Mouse (Mus musculus): ENCODE data around the gene Nudt6. TPM values are rescaled to one million over a fixed set of nuclear protein-coding genes. Genes with fewer than 3 reads are reported as not detected.

Gene Nudt6
- total RNA-seq, 2 experiments from 2014 or later, result 28.1 to 28.2 TPM

GRCm38 (mm10) chr3:37379930-37380881 is 39.8 kb downstream of the Nudt6 start:
- Histone ChIP-seq H3K27ac (peak overlapping the region; percentile 85), H3K4me3 (peak overlapping the region; percentile 43)
- no peak for TF ChIP-seq CTCF (IDR thresholded peaks at IDR 0.05)
- intact Hi-C loops (cut with DNase I), result loop anchor here (2.0 kb wide), 1 partner anchor 25 kb away; no protein-coding TSS in a partner anchor
- DNase-seq, result peak; percentile 92

- H3K27ac ChIP-seq, result peak overlapping the region; percentile 85
- H3K4me3 ChIP-seq, result no peak overlapping the region
- intact Hi-C loops (cut with DNase I), result no loop called here
- peak; percentile 32; the same call in 1 of the 2 replicates for TF ChIP-seq CTCF (IDR thresholded peaks at IDR 0.05)
- peak; percentile 54 for DNase-seq
Observed at GRCm38 (mm10) chr3:37379201-37379600, 40.8 kb downstream of the Nudt6 start.

- TF ChIP-seq CTCF (IDR thresholded peaks at IDR 0.05), result no peak
- Histone ChIP-seq H3K4me3 (no peak overlapping the region), H3K27ac (peak overlapping the region; percentile 85)
- intact Hi-C loops (cut with DNase I), result no loop called here
- DNase-seq, result no peak
Observed at GRCm38 (mm10) chr3:37378412-37378811, 41.6 kb downstream of the Nudt6 start.

GRCm38 (mm10) chr3:37377926-37378325 is 42.1 kb downstream of the Nudt6 start:
- peak overlapping the region; percentile 16; the same call in 1 of the 2 replicates for H3K27ac ChIP-seq
- intact Hi-C loops (cut with DNase I), result no loop called here
- TF ChIP-seq CTCF (IDR thresholded peaks at IDR 0.05), result no peak
- no peak overlapping the region for H3K4me3 ChIP-seq
- no peak for DNase-seq

- no peak for DNase-seq
- TF ChIP-seq CTCF (IDR thresholded peaks at IDR 0.05), result no peak
- Histone ChIP-seq H3K4me3 (no peak overlapping the region), H3K27ac (peak overlapping the region; percentile 31; the same call in 1 of the 2 replicates)
- intact Hi-C loops (cut with DNase I), result no loop called here
Observed at GRCm38 (mm10) chr3:37373712-37374111, 46.3 kb downstream of the Nudt6 start.

- no peak overlapping the region for H3K4me3 ChIP-seq
- TF ChIP-seq CTCF (IDR thresholded peaks at IDR 0.05), result no peak
- H3K27ac ChIP-seq, result 0 out of 2 replicates have a peak overlapping the region, but pooled peaks have one; percentile 20
- no peak for DNase-seq
- intact Hi-C loops (cut with DNase I), result no loop called here
Observed at GRCm38 (mm10) chr3:37370407-37370806, 49.6 kb downstream of the Nudt6 start.

GRCm38 (mm10) chr3:37366381-37367053 is 53.5 kb downstream of the Nudt6 start:
- H3K27ac ChIP-seq, result peak overlapping the region; percentile 16; the same call in 1 of the 2 replicates
- H3K4me3 ChIP-seq, result no peak overlapping the region
- DNase-seq, result no peak
- TF ChIP-seq CTCF (IDR thresholded peaks at IDR 0.05), result no peak
- intact Hi-C loops (cut with DNase I), result no loop called here

- no peak for DNase-seq
- no peak overlapping the region for H3K4me3 ChIP-seq
- intact Hi-C loops (cut with DNase I), result no loop called here
- peak overlapping the region; percentile 16; the same call in 1 of the 2 replicates for H3K27ac ChIP-seq
- TF ChIP-seq CTCF (IDR thresholded peaks at IDR 0.05), result no peak
Observed at GRCm38 (mm10) chr3:37365976-37366375, 54.0 kb downstream of the Nudt6 start.

- TF ChIP-seq CTCF (IDR thresholded peaks at IDR 0.05), result no peak
- no peak overlapping the region for H3K4me3 ChIP-seq
- intact Hi-C loops (cut with DNase I), result no loop called here
- no peak for DNase-seq
- H3K27ac ChIP-seq, result no peak overlapping the region
Observed at GRCm38 (mm10) chr3:37365144-37365543, 54.9 kb downstream of the Nudt6 start.

- intact Hi-C loops (cut with DNase I), result no loop called here
- peak; percentile 63 for DNase-seq
- H3K27ac ChIP-seq, result peak overlapping the region; percentile 71
- TF ChIP-seq CTCF (IDR thresholded peaks at IDR 0.05), result no peak
- no peak overlapping the region; the same call in 1 of the 2 replicates for H3K4me3 ChIP-seq
Observed at GRCm38 (mm10) chr3:37360729-37361128, 59.3 kb downstream of the Nudt6 start.

Other genes starting within 250 kb of the Nudt6 start
- gene Il21, start 187.6 kb downstream of the Nudt6 start, total RNA-seq (2021), result not detected
- under 1 TPM; 0.18 to 0.47 TPM for gene Bbs12, start 107.7 kb downstream of the Nudt6 start, total RNA-seq (2021)
- gene Cetn4, start 107.5 kb downstream of the Nudt6 start, total RNA-seq (2021), result under 1 TPM in 1 of 2 experiments, not detected in 1; 0.36 TPM
- gene Fgf2, start 71.9 kb downstream of the Nudt6 start, total RNA-seq (2021), result 10 to 100 TPM in 1 of 2 experiments, 1 to 10 TPM in 1; 5.4 to 12.1 TPM
- gene Spata5, start 315 bp downstream of the Nudt6 start, total RNA-seq (2021), result 10 to 100 TPM; 10.3 to 10.8 TPM
- gene Spry1, start 219.7 kb upstream of the Nudt6 start, total RNA-seq (2021), result 10 to 100 TPM; 12.3 to 21.8 TPM